Mouse (Mus musculus) mouse trophoblast stem cell (cell line): ENCODE measurements around the gene Rab3il1.

Experiments
- in situ Hi-C, 2 experiments: fragments of 300-500 bp; cut with MseI, MboI; formaldehyde crosslinking; loops; 2 replicates in 1 of 2; 3 replicates in 1 of 2; pipeline ENCODE4 v1.15.1; 2025

The Rab3il1 gene

DNA sequence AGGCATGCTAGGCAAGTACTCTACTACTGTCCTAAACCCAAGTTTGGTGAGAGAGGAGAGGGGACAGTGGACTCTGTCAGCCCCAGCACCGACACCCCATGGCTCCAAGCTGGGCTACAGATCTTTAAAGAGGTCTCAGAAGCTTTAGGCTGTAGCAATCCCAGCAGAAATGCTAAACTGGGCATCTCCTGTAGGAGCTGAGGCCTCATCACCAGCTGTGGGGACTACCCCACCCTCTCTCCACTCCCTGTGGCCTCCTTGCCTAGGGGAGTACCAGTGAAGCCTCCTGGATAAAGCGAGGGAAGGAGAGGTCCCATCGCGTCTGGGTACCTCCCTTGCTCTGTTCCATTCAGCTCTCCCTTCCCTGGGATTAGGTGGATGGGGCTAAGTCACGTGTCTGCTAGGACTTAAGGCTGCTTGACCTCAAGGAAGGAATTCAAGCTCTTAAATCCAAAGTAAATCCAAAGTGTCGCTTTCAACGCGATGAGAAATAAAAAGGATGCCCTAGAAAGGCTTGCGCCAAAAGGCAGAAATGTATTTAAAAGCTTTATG is 57.5 kb downstream of the Rab3il1 start:
- in situ Hi-C loops, result no loop called here

DNA sequence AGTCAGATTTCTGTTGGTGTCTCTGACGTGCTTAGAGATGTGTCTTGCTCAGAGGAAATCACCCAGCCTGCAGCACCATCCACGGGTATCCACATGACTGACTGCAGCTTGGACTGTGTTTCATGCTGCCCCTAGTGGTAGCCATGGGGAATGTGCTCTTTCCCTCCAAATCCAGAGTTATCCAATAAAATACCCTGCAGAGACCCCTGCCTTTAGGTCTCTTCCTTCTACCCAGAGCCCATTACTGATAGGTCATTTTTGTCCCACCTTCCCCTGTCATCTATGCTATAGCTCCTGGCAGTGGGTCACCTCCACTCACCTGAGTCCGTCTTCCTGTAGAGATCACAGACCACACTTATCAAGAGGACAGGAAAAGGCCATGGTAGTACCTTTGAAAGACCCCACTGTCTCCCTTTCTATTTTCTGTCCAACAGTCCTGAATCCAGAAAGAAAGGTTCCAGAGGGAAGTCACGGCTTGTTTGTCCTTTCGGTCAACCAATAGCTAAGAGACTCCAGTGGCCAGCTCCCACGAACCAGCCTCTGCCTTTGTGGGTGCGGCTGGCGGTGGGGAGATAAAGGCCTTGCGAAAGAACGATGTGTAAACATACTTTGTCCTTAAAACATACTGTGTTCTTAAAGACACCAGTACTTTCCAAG is 58.6 kb downstream of the Rab3il1 start:
- in situ Hi-C loops, result no loop called here

DNA sequence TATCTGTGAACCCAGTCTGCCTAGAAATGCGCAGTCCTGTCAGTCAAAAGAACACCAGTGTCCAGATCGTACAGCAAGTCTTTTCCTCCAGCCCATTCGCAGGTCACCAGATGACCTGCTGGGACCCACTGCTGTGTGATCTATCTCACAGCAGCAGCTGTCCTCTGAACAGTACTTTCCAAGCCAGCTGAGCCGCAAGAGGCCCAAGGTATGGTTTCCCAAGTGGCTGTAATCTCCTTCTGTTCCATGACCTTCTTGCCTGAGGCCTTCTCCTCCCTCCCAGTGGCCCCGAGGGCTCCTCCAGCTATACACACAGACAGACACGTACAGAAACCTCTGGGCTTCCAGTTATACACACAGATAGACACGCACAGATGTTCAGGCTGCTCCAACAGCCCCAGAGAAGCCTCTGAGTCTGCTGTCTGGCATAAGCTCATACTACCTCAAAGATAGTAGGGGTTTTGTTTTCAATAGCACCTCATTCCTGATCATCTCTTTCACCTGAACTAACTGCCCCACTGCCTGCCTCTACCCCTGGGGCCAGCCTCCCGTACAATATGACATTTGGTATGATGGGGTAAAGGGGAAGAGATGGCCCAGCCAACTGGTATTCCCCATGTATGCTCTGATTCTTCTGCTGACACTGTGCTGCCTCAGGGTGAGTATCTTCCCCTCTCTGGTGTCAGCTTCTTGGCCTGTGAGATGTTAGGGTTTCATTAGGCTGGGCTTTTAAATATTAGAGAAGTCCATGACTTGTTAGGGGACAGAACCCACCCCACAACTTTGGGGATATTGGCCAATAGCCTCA is 59.5 kb downstream of the Rab3il1 start:
- in situ Hi-C loops, result no loop called here

DNA sequence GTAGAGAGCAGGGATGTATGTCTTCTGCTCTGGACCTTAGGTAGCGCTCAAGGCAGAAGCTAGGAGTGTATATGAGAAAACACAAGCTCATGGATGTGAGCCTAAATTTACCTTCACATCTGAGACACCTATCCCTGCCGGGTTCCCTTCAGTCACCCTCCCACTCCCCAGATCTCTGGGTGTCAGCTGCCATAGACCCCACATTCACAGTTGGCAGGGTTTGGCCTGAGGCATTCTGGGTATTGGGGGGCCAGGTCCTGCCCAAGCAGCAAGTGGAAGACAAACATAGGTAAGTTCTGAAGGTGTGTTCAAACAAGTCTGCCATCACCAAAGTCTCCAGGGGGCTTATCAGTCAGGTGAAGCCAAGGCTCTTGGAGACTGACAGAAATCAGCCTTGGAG is 60.2 kb downstream of the Rab3il1 start:
- in situ Hi-C loops, result no loop called here

DNA sequence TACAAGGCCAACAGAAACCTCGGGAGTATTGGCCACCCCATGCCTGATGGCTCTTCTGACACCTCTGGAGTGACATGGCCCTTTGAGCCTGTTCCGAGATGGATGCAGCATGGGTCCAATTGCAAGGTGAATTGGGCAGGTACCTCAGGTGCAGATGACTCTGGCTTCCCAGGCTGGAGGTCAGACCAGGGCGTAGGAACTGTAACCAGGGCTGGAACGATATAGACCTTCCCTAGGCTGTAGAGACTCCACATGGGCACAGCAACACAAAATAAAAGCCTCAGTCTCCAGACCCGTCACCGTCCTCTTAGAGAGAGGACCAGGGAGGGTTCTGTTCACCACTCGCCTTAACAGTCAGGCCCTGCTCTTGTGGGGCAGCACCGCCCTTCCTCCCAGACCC is 60.8 kb downstream of the Rab3il1 start:
- in situ Hi-C loops, result no loop called here

DNA sequence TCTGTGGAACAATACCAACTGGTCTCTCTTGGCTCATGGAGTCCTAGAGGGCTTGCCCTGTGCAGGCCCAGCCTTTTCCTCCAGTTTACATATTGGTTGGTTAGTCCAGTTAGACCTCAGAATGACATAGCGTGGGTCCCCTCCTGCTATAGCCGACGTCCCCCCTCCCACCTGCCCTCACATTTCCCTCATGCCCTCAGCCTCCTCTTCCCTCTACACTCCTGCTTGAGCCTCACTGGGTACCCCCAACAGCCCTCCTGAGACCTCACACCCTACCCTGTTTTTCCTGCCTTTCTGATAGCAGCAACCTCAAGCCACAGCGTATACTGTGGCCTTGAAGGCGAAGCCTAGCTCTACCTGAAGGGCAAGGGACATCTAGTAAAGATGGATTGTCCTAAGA is 61.4 kb downstream of the Rab3il1 start:
- in situ Hi-C loops, result no loop called here

DNA sequence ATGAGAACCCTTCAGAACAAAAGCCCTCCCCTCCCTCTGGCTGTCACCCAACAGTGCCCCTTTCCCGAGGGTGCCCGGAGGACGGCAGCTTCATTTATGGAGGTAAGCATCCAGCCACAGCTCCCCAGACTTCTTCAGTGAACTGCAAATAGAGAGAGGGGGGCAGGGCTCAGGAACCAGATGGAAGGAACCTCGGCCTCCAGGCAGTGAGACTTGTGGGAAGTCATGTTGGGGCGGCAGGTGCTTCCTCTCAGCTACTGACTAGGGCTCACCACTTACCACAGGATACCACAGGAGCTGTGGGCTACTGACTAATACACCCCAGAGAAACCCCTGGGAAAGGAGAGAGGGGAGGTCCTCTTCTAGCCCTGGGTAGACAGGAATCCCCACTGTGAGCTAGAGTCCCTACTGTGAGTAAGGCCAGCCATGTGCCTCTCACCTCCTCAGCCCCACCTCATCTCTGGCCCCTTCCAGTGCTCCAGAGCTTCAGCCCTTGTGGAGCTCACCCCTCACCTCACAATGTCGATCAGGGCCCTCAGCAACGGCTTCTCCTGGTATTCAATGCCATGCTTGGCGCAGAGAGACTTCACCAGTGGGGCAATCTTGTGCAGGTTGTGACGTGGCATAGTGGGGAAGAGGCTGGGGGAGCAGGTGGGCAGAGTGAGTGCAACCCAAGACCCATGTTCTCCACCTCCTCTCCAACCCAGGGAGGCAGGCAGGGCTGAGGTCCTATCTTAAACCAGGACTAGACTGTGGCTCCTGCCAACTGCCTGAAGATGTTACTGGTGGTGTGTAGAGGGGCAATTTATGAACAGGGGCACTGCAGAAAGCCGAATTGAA is 62.9 kb downstream of the Rab3il1 start:
- in situ Hi-C loops, result no loop called here

DNA sequence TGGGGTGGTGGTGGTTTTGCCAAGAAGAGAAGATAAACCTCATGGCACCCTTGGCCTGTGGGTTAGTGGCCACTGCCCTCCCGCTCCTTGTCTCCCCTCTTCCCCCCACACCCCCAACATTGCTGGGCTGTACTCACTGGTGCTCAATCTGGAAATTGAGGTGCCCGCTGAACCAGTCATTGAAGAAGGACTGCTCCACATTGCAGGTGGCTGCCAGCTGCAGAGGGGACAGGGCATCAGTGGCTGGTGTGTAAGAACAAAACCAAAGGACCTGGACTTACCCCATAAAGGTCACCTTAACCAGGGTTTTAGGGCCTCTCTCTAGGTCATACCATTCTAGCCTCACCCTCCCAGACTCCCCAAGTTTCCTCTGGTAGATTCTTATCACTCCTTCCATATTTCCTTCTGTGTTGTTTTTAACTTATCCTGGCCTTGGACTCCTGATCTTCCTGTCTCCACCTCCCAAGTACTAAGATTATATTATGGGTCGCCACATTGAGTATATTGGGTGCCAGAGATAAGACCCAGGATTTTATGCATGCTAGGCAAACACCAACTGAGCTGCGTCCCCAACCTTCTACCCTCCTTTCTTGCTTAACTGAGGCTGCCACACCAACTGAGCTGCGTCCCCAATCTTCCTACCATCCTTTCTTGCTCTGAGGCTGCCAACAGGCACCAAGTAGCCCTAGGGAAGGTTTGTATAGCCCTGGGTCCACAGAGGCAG is 64.2 kb downstream of the Rab3il1 start:
- in situ Hi-C loops, result no loop called here

DNA sequence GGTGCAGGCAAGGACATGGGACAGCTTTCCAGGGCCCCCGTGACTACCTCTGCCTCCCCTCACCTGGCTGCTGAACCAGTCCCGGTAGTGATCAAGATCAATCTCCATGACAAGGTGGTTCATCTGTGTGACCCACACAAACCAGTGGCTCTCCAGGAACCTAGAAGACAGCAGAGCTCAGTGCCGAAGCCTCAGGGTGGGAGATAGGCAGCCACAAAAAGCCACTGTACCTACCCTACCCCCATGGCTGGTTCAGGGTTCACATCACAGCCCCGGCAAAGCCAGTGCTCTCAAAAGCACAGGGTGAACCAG is 64.7 kb downstream of the Rab3il1 start:
- in situ Hi-C loops, result no loop called here

DNA sequence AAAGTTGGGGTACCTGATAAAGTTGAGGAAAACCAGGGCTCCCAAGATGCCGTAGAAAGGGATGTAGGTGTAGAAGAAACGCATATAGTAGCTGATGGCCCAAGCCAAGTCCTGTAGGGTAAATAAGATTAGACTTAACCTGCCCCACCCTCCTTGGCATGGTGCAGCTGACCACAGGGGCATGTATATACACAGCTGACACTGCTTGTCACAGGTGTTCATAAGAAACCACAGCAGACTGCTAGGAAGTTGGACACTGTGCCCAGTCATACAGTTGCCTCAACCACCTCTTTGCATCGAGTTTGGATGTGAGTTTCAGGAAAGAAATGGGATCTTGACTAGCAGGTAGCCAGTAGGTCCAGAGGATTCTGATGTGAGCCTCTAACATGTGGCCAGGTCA is 65.0 kb downstream of the Rab3il1 start:
- in situ Hi-C loops, result no loop called here

DNA sequence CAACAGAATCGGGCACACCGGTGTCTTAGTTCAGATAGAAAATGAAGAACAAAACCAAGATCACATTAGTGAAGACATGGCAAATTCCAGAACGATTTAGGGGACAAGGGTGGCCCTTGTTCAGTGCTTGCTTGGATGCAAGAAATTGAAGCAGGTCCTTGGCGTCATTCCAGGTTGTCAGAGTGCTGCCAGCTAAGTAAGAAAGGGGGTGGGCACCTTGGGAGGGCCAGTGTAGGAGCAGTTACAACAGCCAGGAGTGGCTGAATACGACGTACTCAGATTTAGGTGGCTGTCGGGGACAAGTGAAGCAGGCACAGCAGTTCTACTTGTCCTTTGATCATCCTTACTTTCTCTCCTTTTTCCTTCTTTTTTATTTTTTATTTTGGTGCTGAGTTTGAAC is 66.2 kb downstream of the Rab3il1 start:
- in situ Hi-C loops, result no loop called here

DNA sequence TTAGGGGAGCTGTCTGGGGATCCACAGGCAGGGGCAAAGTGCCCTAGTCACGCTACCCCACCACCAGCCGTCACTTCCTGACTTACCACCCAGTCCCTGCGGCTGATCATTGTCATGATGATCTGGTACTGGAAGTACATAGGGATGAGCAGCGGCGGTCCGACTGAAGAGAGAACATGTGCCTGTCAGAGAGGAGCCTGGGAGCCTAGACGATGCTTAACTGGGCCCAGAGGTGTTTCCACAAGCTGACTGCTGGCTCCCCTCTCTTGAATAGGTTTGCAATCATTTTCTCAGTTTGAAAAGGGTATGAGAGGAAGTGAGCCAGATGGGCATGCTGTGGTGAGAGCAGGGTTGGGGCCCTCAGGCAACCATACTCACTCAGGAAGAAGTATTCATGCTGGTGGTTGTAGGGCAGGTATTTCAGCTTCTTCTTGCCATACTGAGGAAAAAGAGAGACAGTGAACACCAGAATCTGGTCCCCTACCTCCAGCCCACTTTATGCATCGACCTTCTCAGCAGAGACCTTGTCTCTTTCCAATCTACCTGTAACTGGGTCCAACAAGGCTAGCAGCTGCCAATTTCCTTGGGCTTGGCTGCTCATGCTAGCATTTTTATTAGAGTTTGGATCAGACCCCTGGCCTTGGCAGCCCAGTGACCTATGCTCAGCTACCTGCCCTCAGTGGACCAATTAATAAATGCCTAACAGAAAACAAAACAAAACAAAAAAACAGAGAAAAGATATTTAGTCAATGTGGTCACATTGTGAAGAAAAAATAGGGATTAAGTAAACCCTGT is 68.9 kb downstream of the Rab3il1 start:
- in situ Hi-C loops, result no loop called here

DNA sequence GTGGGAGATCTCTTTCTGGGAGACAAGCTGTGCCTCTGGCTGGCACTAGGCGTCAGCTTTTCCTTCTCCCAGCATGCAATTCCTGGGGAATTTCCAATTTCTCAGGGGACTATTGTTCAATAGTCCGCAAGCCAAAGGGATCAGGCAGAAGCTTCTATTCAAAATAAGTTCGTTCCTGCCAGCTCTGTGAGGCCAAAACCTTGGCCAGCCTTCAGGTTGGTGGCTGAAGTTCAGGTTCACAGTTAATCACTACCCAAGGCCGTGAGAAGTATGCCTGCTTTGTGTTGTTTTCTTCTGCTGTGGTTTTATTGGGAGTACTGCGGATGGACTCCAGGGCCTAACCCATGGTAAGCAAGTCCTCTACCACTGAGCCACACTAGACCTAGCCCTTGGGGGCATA is 69.7 kb downstream of the Rab3il1 start:
- in situ Hi-C loops, result no loop called here

DNA sequence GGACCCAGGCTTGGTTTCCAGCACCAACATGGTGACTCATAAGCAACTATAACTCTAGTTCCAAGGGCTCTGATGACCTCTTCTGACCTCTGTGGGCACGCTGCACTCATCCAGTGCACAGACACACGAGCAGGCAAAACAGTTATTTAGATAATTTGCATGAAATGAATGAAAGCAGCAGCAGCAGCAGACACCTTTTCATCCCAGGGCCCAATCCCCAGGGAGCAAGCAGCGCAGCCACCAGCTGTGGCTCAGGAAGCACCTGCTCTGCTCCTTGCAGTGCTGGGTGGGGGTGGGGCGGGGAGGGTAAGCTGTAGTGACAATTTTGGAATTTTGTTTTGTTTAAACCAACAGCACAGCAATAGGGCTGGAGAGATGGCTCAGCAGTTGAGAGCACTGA is 70.4 kb downstream of the Rab3il1 start:
- in situ Hi-C loops, result no loop called here

DNA sequence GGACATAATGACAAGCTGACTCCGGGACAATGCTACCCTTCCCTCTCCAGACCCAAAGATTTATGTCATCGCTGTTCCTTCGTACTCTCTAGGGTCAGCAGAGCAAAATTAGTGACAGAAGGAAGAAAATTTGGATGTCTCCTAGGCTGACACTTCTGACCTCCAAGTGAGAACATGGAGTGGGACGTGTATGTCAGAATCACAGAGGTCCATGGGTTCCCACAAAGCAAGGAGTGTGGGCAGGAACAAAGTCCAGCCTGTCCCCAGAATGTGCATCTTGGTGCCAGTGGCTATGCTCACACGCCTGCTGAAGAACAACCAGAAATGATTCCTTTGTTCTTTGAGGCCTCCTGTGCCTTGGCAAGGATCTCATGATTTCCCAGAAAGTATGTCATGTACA is 71.7 kb downstream of the Rab3il1 start:
- in situ Hi-C loops, result no loop called here

DNA sequence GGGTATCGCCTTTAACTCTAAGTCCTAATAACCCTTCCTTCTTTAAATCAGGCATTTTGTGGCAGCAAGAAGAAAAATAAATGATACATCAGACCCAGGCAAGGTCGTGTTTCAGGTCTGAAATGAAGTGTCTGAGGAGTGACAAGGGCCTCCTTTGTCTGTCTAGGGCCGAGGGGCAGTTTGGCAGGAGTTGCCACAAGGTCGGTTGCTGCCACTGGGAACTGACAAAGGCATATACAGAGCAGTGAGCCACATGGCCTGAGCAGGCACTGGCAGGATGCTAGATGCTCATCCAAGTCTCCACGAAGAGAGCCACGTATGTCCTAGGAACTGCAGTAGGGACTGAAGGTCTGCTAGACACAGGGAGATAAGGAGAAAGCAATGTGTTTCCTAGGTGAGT is 76.9 kb downstream of the Rab3il1 start:
- in situ Hi-C loops, result no loop called here

DNA sequence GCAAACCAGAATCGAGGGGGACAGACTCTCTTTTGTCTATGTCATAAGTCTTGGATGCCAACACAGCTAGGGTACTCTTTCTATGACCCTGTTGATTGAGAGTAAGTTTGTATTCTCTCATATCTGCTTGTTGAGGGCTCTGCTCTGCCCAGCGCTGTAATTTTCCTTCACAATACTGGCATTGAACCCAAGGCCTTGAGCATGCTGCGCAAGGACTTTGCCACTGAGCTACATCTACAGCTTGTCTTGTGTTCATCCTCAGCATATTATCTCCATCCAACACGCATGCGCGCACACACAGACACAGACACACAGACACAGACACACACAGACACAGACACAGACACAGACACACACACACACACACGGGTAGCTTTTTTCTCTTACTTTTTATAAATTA is 78.9 kb downstream of the Rab3il1 start:
- in situ Hi-C loops, result no loop called here

DNA sequence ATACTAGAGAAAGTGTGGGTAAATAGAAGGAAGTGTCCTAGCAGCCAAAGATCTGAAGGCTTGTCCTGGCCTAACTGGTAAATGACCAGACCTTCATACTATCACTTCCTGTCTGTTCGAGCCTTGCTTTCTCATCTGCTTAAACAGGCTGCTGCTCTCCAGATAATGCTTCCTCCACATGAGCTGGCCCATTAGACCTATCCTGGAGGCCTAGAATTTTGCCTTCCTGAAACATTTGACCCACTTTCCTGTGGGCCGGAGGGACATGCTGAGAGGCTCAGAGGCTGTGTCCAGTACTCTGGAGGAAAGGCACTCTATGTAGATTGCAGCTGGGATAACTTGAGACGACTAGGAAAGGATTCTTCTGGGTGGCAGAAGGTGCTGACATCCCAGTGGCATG is 80.6 kb downstream of the Rab3il1 start:
- in situ Hi-C loops, result no loop called here

DNA sequence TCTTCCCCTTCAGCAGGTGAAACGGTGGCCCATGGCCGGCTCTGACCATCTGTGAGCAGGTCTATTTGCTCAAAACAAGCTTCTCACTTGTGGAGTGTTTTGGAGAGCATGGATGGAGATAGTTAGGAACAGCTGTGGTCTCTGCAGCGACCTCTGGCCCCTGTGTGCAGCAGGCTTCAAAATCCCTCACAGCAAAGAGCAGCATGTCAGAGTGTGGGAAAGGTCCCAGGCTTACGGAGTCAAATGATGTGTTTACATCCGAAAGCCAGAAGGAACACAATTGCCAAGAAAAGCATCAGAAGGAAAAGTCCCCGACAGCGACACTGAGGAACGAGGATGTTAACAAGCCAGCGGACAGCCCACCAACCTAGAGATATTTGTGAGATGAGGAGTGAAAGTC is 84.0 kb downstream of the Rab3il1 start:
- in situ Hi-C loops, result no loop called here

DNA sequence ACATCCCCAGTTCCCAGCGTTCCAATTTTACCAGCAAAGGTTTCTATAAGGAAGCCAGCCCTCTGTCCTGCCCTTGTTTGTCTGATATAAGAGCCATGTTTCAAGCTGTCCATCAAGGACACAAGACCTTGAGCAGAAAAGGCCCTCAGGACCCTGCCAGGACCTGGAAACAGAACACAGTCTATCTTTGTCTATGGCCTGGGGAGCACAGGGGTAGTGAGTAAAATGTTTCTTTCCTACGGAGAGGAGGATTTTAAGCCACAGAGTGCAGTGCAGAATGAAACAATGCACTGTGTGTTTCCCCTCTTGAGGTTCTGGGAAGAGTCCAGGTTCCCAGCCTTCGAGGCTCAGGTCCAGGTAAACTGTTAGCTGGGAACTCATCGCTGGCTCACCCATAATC is 85.5 kb downstream of the Rab3il1 start:
- in situ Hi-C loops, result no loop called here
